Mouse (Mus musculus): ENCODE results near the gene Plcb4. TPM values are rescaled to one million over a fixed set of nuclear protein-coding genes. Genes with fewer than 3 reads are reported as not detected.
"Not testable (repeated sequence)": the region's sequence is repeated elsewhere in the genome, so short reads cannot be mapped to it uniquely, and the experiment has no call there.

The Plcb4 gene
- polyA plus RNA-seq, 1 experiment from 2014 or later, result 11.0 TPM

- not testable (repeated sequence) for H3K9ac ChIP-seq (replicated peaks; ENCODE audit: low read length); ATAC-seq (replicated peaks; ENCODE audit: insufficient number of reproducible peaks, low FRiP score, low TSS enrichment, low read depth); H3K4me1 ChIP-seq (ENCODE audit: control insufficient read depth, insufficient read depth, low read length); H3K4me2 ChIP-seq (ENCODE audit: low read depth, low read length); H3K27me3 ChIP-seq (ENCODE audit: control insufficient read depth, insufficient read depth, low read length); DNase-seq (ENCODE audit: low spot score); H3K4me3 ChIP-seq (ENCODE audit: low read depth, low read length); H3K27ac ChIP-seq (replicated peaks; ENCODE audit: low read depth, low read length); H3K36me3 ChIP-seq (replicated peaks; ENCODE audit: control insufficient read depth, insufficient read depth, low read depth, low read length); H3K9me3 ChIP-seq (replicated peaks; ENCODE audit: control insufficient read depth, low read length)
- 66% methylated on average over 7 of the region's 10 CpGs for WGBS
These were observed 331.9 kb downstream of the Plcb4 start for GRCm38 (mm10) chr2:135990686-135991085.

- Histone ChIP-seq H3K9me3 (replicated peaks; ENCODE audit: control insufficient read depth, low read length) (no peaks in the 10 kb centered on the region), H3K4me1 (ENCODE audit: control insufficient read depth, insufficient read depth, low read length) (no peaks in the 10 kb centered on the region), H3K4me3 (ENCODE audit: low read depth, low read length) (no peak overlapping the region), H3K27ac (replicated peaks; ENCODE audit: low read depth, low read length) (no peak overlapping the region), H3K36me3 (replicated peaks; ENCODE audit: control insufficient read depth, insufficient read depth, low read depth, low read length) (no peaks in the 10 kb centered on the region), H3K27me3 (ENCODE audit: control insufficient read depth, insufficient read depth, low read length) (no peaks in the 10 kb centered on the region), H3K9ac (replicated peaks; ENCODE audit: low read length) (no peak overlapping the region), H3K4me2 (ENCODE audit: low read depth, low read length) (no peak overlapping the region)
- ATAC-seq (replicated peaks; ENCODE audit: insufficient number of reproducible peaks, low FRiP score, low TSS enrichment, low read depth), result no peak
- DNase-seq (ENCODE audit: low spot score), result no peak
- WGBS, result 78% methylated on average over 11 of the region's 11 CpGs
These were observed 334.5 kb downstream of the Plcb4 start for GRCm38 (mm10) chr2:135993314-135993713.

- no peaks in the 10 kb centered on the region for H3K36me3 ChIP-seq (replicated peaks; ENCODE audit: control insufficient read depth, insufficient read depth, low read depth, low read length)
- H3K4me1 ChIP-seq (ENCODE audit: control insufficient read depth, insufficient read depth, low read length), result no peaks in the 10 kb centered on the region
- no peak overlapping the region for H3K4me3 ChIP-seq (ENCODE audit: low read depth, low read length)
- DNase-seq (ENCODE audit: low spot score), result no peak
- H3K4me2 ChIP-seq (ENCODE audit: low read depth, low read length), result no peak overlapping the region
- WGBS, result 88% methylated on average over 4 of the region's 4 CpGs
- H3K27me3 ChIP-seq (ENCODE audit: control insufficient read depth, insufficient read depth, low read length), result no peaks in the 10 kb centered on the region
- H3K9me3 ChIP-seq (replicated peaks; ENCODE audit: control insufficient read depth, low read length), result no peaks in the 10 kb centered on the region
- ATAC-seq (replicated peaks; ENCODE audit: insufficient number of reproducible peaks, low FRiP score, low TSS enrichment, low read depth), result no peak
- no peak overlapping the region for H3K27ac ChIP-seq (replicated peaks; ENCODE audit: low read depth, low read length)
- no peak overlapping the region for H3K9ac ChIP-seq (replicated peaks; ENCODE audit: low read length)
These were observed 336.4 kb downstream of the Plcb4 start for GRCm38 (mm10) chr2:135995196-135995595.

GRCm38 (mm10) chr2:135996936-135997335, 338.1 kb downstream of the Plcb4 start:
- no peaks in the 10 kb centered on the region for H3K27me3 ChIP-seq (ENCODE audit: control insufficient read depth, insufficient read depth, low read length)
- DNase-seq (ENCODE audit: low spot score), result no peak
- H3K4me1 ChIP-seq (ENCODE audit: control insufficient read depth, insufficient read depth, low read length), result no peaks in the 10 kb centered on the region
- H3K9me3 ChIP-seq (replicated peaks; ENCODE audit: control insufficient read depth, low read length), result no peaks in the 10 kb centered on the region
- no peak overlapping the region for H3K4me3 ChIP-seq (ENCODE audit: low read depth, low read length)
- H3K4me2 ChIP-seq (ENCODE audit: low read depth, low read length), result no peak overlapping the region
- no peak overlapping the region for H3K27ac ChIP-seq (replicated peaks; ENCODE audit: low read depth, low read length)
- no peaks in the 10 kb centered on the region for H3K36me3 ChIP-seq (replicated peaks; ENCODE audit: control insufficient read depth, insufficient read depth, low read depth, low read length)
- WGBS, result 77% methylated on average over 6 of the region's 6 CpGs
- H3K9ac ChIP-seq (replicated peaks; ENCODE audit: low read length), result no peak overlapping the region
- ATAC-seq (replicated peaks; ENCODE audit: insufficient number of reproducible peaks, low FRiP score, low TSS enrichment, low read depth), result no peak

- WGBS, result 90% methylated on average over 18 of the region's 18 CpGs
- H3K9me3 ChIP-seq (replicated peaks; ENCODE audit: control insufficient read depth, low read length), result no peaks in the 10 kb centered on the region
- H3K4me2 ChIP-seq (ENCODE audit: low read depth, low read length), result no peak overlapping the region
- no peaks in the 10 kb centered on the region for H3K4me1 ChIP-seq (ENCODE audit: control insufficient read depth, insufficient read depth, low read length)
- no peak overlapping the region for H3K27ac ChIP-seq (replicated peaks; ENCODE audit: low read depth, low read length)
- H3K9ac ChIP-seq (replicated peaks; ENCODE audit: low read length), result no peak overlapping the region
- no peak overlapping the region for H3K4me3 ChIP-seq (ENCODE audit: low read depth, low read length)
- H3K36me3 ChIP-seq (replicated peaks; ENCODE audit: control insufficient read depth, insufficient read depth, low read depth, low read length), result no peaks in the 10 kb centered on the region
- no peak for ATAC-seq (replicated peaks; ENCODE audit: insufficient number of reproducible peaks, low FRiP score, low TSS enrichment, low read depth)
- no peak for DNase-seq (ENCODE audit: low spot score)
- no peaks in the 10 kb centered on the region for H3K27me3 ChIP-seq (ENCODE audit: control insufficient read depth, insufficient read depth, low read length)
These were observed 338.7 kb downstream of the Plcb4 start for GRCm38 (mm10) chr2:135997361-135998150.

- no peak overlapping the region for H3K4me3 ChIP-seq (ENCODE audit: low read depth, low read length)
- no peak for ATAC-seq (replicated peaks; ENCODE audit: insufficient number of reproducible peaks, low FRiP score, low TSS enrichment, low read depth)
- no peak overlapping the region for H3K27ac ChIP-seq (replicated peaks; ENCODE audit: low read depth, low read length)
- no peak for DNase-seq (ENCODE audit: low spot score)
- no peaks in the 10 kb centered on the region for H3K36me3 ChIP-seq (replicated peaks; ENCODE audit: control insufficient read depth, insufficient read depth, low read depth, low read length)
- WGBS, result 93% methylated on average over 7 of the region's 7 CpGs
- H3K4me1 ChIP-seq (ENCODE audit: control insufficient read depth, insufficient read depth, low read length), result no peaks in the 10 kb centered on the region
- no peak overlapping the region for H3K4me2 ChIP-seq (ENCODE audit: low read depth, low read length)
- no peak overlapping the region for H3K9ac ChIP-seq (replicated peaks; ENCODE audit: low read length)
- H3K9me3 ChIP-seq (replicated peaks; ENCODE audit: control insufficient read depth, low read length), result no peaks in the 10 kb centered on the region
- H3K27me3 ChIP-seq (ENCODE audit: control insufficient read depth, insufficient read depth, low read length), result no peaks in the 10 kb centered on the region
These were observed 340.1 kb downstream of the Plcb4 start for GRCm38 (mm10) chr2:135998886-135999285.

GRCm38 (mm10) chr2:135999361-135999760, 340.6 kb downstream of the Plcb4 start:
- H3K4me1 ChIP-seq (ENCODE audit: control insufficient read depth, insufficient read depth, low read length), result no peaks in the 10 kb centered on the region
- no peaks in the 10 kb centered on the region for H3K27me3 ChIP-seq (ENCODE audit: control insufficient read depth, insufficient read depth, low read length)
- no peak for ATAC-seq (replicated peaks; ENCODE audit: insufficient number of reproducible peaks, low FRiP score, low TSS enrichment, low read depth)
- no peaks in the 10 kb centered on the region for H3K36me3 ChIP-seq (replicated peaks; ENCODE audit: control insufficient read depth, insufficient read depth, low read depth, low read length)
- no peaks in the 10 kb centered on the region for H3K9me3 ChIP-seq (replicated peaks; ENCODE audit: control insufficient read depth, low read length)
- 32% methylated on average over 1 of the region's 1 CpGs for WGBS
- no peak overlapping the region for H3K27ac ChIP-seq (replicated peaks; ENCODE audit: low read depth, low read length)
- H3K4me2 ChIP-seq (ENCODE audit: low read depth, low read length), result no peak overlapping the region
- no peak overlapping the region for H3K4me3 ChIP-seq (ENCODE audit: low read depth, low read length)
- H3K9ac ChIP-seq (replicated peaks; ENCODE audit: low read length), result no peak overlapping the region
- DNase-seq (ENCODE audit: low spot score), result no peak

GRCm38 (mm10) chr2:136000933-136001332, 342.1 kb downstream of the Plcb4 start:
- no peaks in the 10 kb centered on the region for H3K4me1 ChIP-seq (ENCODE audit: control insufficient read depth, insufficient read depth, low read length)
- WGBS, result 77% methylated on average over 5 of the region's 5 CpGs

More at GRCm38 (mm10) chr2:136000933-136001332, 342.1 kb downstream of the Plcb4 start:
- ATAC-seq (replicated peaks; ENCODE audit: insufficient number of reproducible peaks, low FRiP score, low TSS enrichment, low read depth) (no peak), DNase-seq (ENCODE audit: low spot score) (no peak)
- no peak overlapping the region for H3K9ac ChIP-seq (replicated peaks; ENCODE audit: low read length)
- H3K9me3 ChIP-seq (replicated peaks; ENCODE audit: control insufficient read depth, low read length), result no peaks in the 10 kb centered on the region
- no peak overlapping the region for H3K4me2 ChIP-seq (ENCODE audit: low read depth, low read length)
- H3K36me3 ChIP-seq (replicated peaks; ENCODE audit: control insufficient read depth, insufficient read depth, low read depth, low read length), result no peaks in the 10 kb centered on the region
- no peak overlapping the region for H3K27ac ChIP-seq (replicated peaks; ENCODE audit: low read depth, low read length)
- H3K27me3 ChIP-seq (ENCODE audit: control insufficient read depth, insufficient read depth, low read length), result no peaks in the 10 kb centered on the region
- no peak overlapping the region for H3K4me3 ChIP-seq (ENCODE audit: low read depth, low read length)

Measured in embryonic facial prominence, embryonic 11.5 days (tissue).